Mouse (Mus musculus) lung, postnatal 14 days (tissue): Measurements from ENCODE around the gene Ckm.

ENCODE experiments used
- DNase-seq: peaks from one replicate; pipeline ENCODE4 v3.0.0; 2021

The Ckm gene

DNA sequence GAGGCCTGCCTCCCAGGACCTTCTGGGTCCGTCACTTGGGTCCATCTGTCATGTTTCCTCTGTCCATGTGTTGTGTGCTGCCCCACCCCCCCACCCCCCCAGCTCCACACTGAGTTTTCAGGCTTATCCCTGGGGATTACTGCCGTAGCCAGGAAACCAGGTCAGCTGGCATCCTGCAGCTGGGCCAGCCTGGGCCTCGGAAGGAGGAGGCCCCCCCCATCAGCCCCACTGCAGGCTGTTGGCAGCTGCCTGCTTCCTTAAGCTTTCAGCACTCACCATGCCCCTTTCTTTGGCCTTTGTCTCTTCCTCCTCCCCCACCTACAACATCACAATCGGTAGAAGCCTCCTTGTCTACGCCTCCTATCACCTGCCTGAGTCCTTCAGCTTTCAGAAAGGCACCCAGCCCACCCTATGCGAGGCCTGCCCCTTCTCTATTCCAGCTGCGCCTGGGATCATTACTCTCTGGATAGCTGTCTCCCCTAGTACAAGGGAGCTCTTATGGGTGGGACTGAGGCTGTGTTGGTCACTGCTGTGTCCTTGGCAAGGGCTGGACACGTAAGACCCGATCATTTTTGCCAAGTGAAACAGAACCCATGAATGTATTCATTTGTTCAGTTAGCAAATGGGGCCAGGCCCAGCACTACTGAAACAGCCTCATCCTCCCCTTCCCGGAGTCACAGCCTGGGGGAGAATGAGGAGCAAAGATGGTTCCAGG is 15.7 kb upstream of the Ckm start:
- DNase-seq: no peak

DNA sequence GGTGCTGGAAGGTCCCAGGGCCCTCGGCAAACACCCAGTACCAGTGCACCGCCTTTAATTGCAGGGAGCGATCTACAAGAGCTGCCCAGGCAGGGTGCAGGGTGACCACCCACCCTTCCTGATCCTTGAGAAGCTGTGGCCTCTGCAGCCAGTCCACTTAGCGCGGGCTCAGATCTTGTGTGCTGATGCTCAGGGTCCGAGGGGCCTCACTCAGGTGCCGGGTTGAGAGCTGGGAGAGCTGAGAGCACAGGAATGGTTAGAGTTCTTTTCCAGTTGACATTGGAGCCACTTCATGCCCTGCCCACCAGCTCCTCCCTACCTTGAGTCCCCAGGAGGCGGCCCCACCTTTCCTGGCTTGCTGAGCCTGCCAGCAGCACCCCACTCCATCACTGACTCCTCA is 10.1 kb upstream of the Ckm start:
- DNase-seq: no peak

DNA sequence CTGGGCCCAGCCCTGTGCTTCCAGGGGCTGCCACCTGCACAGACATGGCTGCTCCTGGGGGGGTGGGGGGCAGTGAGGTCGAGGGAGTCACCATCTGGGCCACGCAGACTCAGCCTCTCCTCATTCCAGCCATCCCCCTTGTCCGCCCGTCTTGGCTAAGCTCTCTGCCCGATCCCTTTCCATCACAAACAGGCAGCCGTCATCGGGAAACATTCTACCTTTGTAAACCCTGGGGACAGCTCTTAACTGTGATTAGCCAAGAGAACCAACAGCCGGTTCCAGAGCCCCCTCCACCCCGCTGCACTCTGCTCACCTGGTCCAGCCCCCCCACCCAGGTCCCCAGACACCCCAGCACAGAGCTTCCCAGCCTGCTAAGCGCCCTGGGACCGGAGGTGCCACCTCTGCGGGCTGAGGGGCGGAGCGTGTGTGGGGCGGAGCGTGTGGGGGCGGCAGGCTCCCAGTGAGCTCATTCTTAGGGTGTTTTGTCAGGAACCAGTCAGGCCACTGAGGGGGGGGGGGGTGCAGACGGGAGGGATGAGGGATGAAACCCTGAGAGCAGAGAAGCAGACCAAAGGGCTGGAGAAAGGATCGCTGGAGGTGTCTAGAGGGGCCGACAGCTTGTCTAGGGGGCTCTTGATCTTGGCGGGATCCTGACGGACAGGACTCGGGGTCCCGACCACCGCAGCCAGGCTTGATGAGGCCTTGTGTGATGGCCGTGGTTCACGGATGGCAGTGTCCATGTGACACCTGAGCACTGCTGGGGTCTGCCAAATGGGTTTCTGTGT is 4.9 kb upstream of the Ckm start:
- peak; percentile 59 for DNase-seq

DNA sequence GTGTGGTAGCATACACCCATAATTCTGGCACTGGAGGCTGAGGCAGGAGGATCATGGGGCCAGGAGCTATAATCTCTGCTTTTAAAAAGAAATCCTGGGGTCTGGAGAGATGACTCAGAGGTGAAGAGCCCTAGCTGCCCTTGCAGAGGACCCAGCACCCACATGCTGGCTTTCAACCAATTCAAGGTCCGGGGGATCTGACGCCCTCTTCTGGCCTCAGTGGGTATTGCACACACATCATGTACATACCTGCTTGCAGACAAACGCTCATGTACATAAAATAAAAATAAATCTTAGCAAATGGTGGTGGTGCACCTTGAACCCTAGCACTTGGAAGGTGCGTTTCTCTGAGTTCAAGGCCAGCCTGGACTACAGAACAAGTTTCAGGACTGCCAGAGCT is 3.6 kb upstream of the Ckm start:
- no peak for DNase-seq

DNA sequence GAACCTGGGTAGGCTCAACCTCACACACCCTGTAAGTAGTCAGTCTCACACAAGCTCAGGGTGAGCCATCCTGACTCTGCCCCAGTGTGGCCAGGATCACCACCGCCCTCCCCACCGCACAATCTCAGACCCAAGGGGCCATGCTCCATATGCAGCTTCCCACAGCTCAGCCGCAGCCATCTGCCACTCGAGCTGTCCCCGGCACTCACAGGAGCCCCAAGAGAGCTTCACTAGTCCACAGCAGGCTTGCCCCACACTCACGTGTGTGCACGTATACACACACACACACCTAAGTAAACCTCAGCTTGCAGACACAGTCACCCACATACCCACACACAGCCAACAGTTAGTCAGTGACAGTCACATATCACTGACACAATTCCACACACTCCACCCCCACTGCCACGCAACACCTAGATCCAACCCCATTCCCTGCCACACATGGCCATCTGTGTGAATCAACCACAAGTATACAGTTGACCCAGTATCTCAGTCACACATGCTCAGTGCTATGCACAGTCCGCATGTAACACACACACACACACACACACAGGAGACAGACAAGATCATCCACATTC is 2.0 kb upstream of the Ckm start:
- no peak for DNase-seq

DNA sequence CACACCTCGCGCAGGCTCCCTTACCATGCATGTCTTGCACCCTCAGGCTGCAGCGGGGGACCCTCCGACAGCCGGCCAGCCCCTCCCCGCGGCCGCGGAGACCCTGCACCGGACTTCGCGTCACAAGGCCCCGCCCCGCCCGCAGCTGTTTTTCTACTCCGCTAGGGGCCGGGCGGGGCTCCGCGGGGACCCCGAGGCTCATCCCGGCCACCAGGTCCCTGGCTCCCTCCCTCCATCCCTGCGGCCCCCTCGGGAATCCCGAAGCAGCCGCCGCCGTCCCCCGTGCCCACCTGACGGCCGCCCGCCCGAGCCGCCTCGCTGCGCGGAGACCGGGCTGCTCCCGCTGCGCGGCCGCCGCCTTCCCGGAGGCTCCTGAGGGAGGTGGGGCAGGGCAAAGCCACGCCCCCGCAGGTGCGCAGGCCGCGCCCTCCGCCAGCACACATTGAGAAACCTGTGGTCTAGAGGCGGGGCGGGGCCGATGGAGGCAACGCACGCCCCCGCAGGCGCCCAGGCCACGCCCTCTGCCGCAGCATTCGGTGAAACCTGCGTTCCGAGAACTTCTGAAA is 762 bp upstream of the Ckm start, which contains the start of gene Klc3:
TSS of gene Klc3 (minus strand) at position 374 of the 566 bp plus-strand sequence.
- peak; percentile 75 for DNase-seq

DNA sequence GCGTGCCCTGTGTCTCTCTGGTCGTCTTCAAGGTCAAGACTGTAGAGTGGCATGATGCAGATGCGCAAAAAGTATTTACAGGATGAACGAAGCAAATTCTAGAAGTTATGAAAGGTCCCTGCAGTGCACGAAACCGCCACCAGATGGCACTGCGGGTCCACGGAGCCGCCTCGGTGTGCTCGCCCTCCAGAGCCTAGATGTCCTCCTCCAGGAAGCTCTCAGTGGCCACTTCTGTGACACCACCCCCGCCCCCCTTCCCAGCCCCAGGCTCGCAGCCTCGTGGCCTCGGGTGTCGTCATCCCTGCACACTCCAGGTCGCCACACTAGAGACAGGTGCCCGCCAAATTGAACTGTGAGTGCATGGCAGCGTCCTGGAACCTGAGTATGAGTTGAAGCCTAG is 841 bp downstream of the Ckm start:
- DNase-seq: peak; percentile 89

DNA sequence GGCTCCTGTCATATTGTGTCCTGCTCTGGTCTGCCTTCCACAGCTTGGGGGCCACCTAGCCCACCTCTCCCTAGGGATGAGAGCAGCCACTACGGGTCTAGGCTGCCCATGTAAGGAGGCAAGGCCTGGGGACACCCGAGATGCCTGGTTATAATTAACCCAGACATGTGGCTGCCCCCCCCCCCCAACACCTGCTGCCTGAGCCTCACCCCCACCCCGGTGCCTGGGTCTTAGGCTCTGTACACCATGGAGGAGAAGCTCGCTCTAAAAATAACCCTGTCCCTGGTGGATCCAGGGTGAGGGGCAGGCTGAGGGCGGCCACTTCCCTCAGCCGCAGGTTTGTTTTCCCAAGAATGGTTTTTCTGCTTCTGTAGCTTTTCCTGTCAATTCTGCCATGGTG is 5.2 kb downstream of the Ckm start:
- no peak for DNase-seq

DNA sequence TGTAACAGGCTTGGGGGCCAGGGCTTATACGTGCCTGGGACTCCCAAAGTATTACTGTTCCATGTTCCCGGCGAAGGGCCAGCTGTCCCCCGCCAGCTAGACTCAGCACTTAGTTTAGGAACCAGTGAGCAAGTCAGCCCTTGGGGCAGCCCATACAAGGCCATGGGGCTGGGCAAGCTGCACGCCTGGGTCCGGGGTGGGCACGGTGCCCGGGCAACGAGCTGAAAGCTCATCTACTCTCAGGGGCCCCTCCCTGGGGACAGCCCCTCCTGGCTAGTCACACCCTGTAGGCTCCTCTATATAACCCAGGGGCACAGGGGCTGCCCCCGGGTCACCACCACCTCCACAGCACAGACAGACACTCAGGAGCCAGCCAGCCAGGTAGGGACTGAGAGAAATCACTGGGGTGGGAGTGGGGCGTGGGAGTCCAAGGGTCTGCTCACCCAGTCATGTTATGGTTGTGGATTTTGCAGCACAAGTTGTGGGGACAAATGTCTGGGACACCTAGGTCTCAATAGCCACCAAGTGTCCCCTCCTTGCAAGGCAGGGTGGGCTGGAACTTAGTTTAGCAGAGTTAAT is 6.3 kb downstream of the Ckm start:
- DNase-seq: no peak

DNA sequence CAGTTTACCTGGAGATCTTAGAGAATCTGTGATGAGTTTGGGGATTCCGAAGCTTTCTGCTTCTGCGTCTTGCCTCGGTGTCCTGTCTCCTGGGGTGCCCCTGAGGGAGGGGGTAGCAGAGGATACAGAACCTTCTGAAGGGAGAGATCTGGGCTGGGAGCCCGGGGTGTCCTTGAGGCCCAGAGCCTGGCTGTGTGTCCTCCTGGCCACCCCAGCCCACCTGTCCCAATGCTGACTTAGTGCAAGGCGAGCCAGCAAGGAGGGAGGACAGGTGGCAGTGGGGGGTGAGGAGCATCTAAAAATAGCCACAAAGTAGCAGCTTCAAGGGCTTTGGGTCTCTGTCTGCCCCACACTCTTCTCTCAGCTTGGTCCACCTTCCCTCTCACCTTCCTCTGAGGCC is 7.2 kb downstream of the Ckm start:
- DNase-seq: no peak

DNA sequence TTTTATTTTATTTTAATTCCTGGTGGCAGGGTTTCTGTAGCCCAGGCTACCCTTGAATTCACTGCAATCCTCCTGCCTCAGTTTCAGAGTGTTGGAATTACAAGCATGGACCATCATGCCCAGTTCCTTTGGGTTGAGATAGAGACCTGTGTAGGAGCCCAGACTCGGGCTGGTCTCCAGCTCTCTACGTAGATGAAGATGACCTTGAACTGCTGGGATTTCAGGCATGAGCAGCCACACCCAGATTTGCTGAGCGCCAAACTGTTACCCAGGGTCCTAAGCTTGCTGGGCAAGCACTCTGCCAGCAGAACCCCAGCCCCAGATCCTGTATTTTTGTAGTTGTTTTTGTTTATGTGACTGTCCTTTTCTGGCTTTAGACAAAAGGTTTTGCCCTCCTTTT is 8.9 kb downstream of the Ckm start:
- DNase-seq: no peak

DNA sequence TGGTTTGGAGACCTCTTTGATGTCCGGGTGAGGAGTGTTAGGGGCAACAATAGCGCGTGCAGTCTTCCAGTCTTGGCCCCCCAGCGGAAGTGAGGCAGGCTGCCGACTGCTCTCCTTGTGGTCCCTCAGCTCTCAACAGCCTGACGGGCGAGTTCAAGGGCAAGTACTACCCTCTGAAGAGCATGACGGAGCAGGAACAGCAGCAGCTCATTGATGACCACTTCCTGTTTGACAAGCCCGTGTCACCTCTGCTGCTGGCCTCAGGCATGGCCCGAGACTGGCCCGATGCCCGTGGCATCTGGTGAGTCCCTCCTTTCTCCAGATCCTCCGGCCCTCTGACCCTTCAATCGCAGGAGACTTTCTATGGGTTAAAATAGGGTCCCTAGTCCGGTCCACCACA is 12.0 kb downstream of the Ckm start:
- DNase-seq: no peak

DNA sequence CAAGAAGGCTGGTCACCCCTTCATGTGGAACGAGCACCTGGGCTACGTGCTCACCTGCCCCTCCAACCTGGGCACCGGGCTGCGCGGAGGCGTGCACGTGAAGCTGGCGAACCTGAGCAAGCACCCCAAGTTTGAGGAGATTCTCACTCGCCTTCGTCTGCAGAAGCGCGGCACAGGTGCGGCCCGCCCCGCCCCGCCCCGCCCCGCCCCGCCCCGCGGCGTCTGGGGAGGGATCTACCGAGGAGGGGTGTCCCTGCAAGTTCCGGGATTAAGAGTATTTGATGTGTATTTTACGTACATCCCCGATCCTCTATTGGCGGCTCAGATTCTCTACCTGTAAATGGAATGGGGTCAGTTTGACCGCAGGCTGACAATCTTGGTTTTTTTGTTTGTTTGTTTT is 15.5 kb downstream of the Ckm start:
- DNase-seq: no peak

DNA sequence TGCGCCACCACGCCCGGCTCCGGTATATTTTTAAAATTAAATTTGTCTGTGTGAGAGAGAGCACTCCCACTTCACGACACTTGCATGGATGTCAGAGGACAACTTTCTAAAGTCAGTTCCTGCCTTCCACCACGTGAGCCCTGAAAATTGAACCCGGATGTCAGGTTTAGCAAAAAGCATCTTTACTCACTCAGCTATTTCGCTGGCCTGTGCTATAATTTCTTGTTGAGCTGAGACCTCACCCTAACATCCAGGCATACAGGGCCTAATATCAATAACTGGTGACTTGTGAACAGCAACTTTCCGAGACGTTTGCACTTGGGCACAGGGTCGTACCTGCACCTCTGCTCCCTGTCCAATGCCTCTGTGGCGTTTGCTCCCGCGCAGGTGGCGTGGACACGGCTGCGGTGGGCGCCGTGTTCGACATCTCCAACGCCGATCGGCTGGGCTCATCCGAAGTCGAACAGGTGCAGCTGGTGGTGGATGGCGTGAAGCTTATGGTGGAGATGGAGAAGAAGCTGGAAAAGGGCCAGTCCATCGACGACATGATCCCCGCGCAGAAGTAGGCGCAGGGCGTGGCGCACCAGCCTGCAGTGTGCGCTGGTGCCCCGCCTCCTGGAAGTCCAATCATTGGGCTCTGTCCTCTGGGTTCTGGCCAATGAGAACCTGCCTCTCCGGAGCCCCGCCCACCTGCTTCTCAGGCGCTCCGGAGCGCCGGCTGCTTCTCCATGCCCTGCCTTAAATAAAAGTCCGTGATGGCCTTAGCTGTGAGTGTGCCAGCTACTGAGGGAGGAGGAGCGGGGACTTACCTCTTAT is 16.5 kb downstream of the Ckm start:
- DNase-seq: peak; percentile 91

DNA sequence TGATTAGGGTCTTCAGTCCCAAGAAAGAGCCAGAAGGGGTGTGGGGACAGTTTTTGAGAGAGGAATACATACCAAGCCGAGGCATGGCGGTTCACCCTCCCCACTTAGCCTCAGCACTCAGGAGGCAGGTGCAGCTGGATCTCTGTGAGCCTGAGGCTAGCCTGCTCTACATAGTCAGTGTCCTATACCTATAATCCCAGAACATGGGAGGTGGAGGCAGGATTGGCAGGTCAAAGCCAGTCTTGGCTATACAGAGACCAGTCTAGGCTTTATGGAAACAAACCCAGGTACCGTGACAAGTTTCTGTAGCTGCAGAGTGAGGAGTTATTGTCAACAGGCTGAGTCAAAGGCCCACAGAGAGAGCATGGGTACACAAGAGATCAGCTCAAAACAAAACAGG is 18.5 kb downstream of the Ckm start:
- no peak for DNase-seq

DNA sequence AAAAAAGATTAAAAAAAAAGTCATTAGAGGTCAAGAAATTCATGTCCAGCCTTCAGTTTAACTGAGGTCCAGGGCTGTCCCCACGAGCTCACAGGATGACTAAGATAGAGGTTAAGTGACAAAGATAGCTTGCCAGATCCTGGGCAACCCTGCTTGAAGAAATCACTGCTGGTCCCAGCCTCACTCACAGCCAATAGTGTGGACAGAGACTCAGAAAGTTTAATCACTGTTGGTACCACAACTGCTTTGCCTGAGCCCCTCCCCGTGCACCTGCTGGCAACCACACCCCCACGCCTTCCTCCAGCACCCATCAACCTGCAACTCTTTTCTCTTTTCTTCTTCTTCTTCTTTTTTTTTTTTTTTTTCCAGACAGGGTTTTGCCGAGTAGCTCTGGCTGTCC is 19.5 kb downstream of the Ckm start:
- DNase-seq: no peak

DNA sequence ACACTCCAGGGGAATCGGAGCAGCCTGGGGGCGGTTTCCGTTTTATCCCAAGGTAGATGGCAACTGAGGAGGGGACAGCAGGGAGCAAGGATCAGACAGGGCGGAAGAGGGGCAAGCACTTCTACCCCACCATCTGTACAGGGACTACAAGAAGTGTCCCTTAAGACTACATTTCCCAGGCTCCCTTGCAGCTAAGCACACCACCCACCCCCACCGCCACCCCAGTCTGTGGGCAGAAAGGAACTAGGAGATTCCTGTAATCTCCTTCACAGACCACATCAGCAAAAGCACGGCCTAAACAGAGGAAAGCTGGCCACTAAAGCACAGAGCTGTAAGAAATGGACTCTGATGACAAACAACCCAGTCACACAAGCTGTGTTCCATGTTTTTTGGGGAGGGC is 21.8 kb downstream of the Ckm start:
- DNase-seq: no peak

DNA sequence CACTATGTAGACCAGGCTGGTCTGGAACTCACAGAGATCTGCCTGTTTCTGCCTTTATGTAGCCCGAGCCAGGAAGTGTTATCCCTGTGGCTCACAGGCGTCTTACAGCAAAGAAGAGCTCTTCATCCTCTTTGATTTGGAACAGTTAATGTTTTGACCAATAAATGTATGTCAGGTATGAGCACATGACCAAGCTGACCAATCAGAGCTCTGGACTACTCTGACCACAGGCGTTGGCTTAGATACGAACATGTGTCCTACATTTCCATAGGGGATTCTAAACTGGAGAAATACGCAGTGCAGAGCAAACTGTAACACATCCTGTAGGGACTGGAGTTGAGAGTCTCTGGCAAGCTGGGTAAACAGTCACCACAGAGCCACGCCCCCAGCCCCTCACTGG is 22.3 kb downstream of the Ckm start:
- DNase-seq: no peak

DNA sequence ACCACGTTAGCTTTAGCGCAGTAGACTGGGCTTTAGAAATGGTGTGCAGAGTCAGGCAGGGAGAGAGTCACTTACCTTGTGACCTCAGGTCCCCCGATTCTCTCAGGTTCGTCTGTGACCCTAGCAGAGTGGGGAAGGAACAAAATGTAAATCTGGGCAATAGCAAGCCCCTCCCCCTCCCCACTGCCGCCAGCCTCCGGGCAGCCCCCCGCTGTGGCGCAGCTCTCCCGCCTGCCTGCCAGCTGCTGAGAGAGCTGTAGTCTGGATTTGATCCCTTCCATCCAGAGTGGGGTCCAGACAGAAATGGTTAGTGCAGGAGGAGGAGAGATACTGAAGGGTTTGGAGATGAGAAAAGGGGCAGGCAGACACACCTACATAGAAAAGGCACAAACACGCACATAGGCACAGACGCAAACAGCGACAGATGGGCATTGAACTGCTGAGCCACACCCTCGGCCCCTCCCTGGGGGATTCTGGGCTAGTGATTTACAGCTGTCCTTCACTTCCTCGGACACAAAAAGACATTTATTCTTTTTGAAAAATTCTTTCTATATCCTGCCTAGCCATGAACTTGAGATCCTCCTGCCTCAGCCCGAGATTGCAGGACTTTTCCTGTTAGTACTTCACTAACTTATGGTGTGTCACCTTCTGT is 23.5 kb downstream of the Ckm start:
- DNase-seq: no peak

DNA sequence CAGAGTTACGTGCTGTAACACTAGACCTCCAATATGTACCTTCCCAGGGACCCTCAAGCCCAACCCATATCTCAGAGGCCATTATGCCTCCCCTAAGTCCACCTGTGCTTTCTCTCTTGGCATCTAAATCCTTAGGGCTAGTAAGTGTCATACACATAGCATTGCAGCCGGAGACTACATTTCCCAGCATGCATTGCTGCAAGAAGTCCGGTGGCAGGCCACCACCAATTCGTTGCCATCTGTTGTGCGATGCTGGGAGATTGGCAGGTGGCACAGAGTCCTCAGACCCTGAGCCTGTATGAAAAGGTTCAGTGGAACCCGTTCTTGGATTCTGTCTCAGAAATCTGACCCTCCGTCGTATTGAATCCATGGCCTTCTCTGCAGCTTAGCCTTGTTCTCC is 25.1 kb downstream of the Ckm start:
- DNase-seq: no peak

DNA sequence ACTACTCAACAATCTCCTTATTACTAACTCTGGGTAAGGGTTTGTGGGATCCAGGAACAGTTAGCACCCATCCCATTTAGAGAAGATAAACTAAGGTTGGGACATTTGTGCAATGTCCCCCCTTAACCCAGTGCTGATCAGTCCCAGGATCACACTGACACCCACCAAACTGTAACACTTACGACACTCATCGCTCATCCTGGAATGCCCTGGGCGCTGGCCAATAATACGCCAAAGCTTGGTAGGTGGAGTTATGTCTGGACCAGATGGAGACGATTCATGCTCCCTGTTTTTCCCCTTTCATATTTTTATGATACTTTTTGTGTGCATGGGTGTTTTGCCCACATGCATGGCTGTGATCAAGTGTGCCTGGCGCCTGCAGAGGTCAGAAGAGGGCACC is 25.8 kb downstream of the Ckm start:
- peak; percentile 34 for DNase-seq

DNA sequence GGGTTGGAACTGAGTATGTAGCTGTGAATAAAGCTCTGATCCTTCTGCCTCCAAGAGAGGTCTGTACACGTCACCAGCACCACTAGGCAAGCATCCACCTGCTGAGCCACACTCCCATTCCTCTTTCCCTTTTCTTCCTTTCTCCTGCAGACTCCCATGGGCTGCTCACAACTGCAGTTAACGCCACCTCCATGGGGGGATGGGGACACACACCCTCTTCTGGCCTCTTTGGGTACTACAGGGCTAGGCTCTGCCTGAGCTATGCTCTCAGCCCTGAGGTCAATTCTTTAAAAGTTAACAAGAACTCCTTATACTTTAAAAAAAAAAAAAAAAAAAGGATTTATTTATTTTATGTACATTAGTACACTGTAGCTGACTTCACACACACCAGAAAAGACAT is 27.9 kb downstream of the Ckm start:
- DNase-seq: no peak
